Mouse (Mus musculus) brain, embryonic 14.5 days (tissue): Measurements from ENCODE around the gene Lhfpl5. TPM values are rescaled to one million over a fixed set of nuclear protein-coding genes. Genes with fewer than 3 reads are reported as not detected.
"Not testable (repeated sequence)": the region's sequence is repeated elsewhere in the genome, so short reads cannot be mapped to it uniquely, and the experiment has no call there.

Source experiments
- DNase-seq: peaks from one replicate; pipeline ENCODE4 v3.0.0-alpha.2; 2011; ENCODE audit warnings: low read depth
- CTCF ChIP-seq: fragments of 200-500 bp; IDR thresholded peaks from 2 replicates; pipeline ENCODE4 v1.5.1; 2012; ENCODE audit warnings: inconsistent platforms, mild to moderate bottlenecking, moderate library complexity, borderline replicate concordance; ENCODE audit not compliant: insufficient read depth, insufficient read length; ENCODE audit errors: extremely low read depth
- POLR2A ChIP-seq: fragments of 200-500 bp; IDR thresholded peaks from 2 replicates; pipeline ENCODE4 v1.6.1; 2012; ENCODE audit warnings: mild to moderate bottlenecking, inconsistent platforms, borderline replicate concordance; ENCODE audit not compliant: poor library complexity, insufficient read depth, insufficient read length, severe bottlenecking; ENCODE audit errors: extremely low read depth
- polyA plus RNA-seq: library from polyadenylated mRNA; depleted of rRNA; stranded (reverse); fragments of >200 nt; gene quantifications from 2 replicates; pipeline ENCODE4 v1.2.3, GENCODE M21; 2012

The Lhfpl5 gene
- polyA plus RNA-seq, 1 experiment: 6.4 TPM

DNA sequence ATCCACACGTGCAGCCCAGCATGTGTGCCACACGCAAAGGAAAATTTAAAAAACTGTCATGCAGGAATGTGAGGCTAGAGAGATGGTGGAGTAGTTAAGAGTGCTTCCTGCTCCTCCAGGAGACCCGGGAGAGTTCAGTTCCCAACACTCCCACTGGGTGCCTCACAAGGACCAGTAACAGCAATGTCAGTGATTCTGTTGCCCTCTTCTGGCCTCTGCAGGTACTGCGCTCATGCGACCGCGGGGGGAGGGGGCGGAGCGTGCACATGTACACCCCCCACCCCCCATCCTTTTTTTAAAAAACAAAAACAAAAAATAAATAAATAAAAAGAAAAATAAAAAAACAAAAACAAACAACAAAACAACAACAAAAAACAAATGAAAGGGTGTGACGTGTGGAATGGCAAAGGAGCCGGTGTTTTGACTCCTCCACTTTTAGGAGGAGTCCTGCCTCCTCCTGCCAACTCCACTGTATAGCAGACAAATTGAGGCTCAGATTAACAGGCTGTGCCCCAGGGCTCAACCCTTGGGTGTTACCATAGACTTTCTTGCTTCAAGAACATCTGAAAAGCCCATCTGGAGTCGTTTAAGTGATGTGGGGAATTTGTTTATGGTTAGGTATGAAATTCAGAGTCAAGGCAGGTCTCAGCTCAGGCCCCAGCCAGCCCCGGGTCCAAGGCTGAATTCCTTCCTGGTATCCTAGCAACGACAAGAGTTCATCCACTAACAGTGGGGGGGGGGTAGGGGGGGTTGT, 22.2 kb upstream of the Lhfpl5 start:
- peak; percentile 69 for DNase-seq
- TF ChIP-seq POLR2A (no peak), CTCF (peak; percentile 87)

- DNase-seq: not testable (repeated sequence)
These were observed 21.4 kb upstream of the Lhfpl5 start for GRCm38 (mm10) chr17:28554021-28554420.

DNA sequence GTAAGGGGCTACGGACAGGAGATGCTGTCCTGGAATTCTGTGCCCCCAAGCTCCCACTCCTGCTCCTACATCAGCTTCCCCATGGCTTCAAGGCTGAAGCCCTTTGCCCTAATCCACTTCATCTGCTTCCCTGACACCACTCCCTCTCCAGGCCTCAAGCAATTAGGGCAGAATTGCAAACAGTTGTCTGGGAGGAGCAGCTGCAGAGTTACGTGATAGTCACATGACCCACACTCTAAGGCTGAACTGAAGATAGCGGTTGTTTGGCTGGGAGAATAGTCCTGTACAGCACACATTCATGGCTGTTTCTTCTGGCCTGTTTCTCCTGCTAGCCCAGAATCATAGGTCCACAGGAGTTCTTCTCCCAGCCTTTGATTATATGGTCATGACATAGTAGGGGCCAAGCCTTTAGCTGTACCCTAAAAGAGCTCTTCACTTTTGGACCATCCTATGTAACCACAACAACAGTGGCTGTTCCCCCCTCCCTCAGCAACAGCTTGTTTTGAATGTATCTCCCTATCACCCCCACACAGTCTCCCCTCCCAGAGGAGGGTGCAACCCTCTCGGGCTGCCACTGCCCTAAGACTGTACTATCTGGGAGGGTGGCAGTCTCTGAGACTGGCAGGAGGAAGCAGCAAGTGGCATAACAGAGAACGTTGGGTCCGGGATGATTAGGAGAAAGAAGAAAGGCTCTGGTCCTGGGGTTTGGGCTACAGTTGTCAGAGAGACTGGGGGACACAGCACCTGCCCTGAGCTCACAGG, 18.6 kb upstream of the Lhfpl5 start:
- TF ChIP-seq CTCF (no peak), POLR2A (no peak)
- DNase-seq: peak; percentile 79

- DNase-seq: no peak
- TF ChIP-seq CTCF (no peak), POLR2A (no peak)
These were observed 17.7 kb upstream of the Lhfpl5 start for GRCm38 (mm10) chr17:28557772-28558171.

DNA sequence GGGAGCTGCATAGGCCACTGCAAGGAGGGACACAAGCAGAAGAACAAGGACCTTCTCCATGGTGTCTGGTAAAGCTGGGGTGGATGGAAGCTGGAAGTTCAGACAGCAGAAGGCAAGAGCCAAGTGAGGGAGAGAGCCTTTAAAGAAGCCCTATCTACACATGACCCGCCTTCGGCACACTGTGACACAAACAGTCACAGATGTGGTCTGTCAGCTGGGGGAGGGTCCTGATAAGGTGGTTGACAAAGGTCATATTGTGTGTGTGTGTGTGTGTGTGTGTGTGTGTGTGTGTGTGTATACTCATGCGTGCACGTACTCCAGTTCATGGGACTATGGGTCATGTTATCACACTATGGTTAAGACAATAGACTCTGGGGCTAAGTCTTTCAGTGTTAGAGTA, 14.8 kb upstream of the Lhfpl5 start, which contains the start of gene Clps:
Clps (minus strand) TSS at position 169 of the 400 bp plus-strand sequence.
- TF ChIP-seq CTCF: no peak
- no peak for TF ChIP-seq POLR2A
- no peak for DNase-seq

DNA sequence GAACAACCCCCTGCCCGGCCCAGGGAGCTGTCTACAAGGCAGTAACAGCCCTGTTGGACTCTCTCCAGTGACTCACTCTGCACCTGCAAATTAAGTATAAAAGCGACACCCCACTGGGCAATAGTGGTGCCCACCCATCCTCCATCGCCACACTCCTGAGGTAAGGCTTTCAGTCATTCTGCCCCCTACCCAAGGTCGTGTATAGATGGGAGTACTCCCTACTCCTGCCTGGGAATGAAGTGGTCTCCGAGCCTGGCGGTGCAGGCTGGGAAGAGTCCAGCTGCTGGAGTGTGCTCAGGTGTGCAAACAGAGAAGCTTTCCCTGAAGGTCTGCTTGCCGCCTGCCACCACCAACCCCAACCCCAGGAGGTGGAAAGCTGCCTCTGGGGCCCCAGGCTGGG, 13.8 kb upstream of the Lhfpl5 start:
- TF ChIP-seq POLR2A: no peak
- no peak for TF ChIP-seq CTCF
- no peak for DNase-seq

GRCm38 (mm10) chr17:28565181-28565580, 10.3 kb upstream of the Lhfpl5 start:
- DNase-seq: no peak
- TF ChIP-seq CTCF (no peak), POLR2A (no peak)

GRCm38 (mm10) chr17:28567541-28567940, 7.9 kb upstream of the Lhfpl5 start:
- no peak for DNase-seq
- no peak for TF ChIP-seq POLR2A
- no peak for TF ChIP-seq CTCF

DNA sequence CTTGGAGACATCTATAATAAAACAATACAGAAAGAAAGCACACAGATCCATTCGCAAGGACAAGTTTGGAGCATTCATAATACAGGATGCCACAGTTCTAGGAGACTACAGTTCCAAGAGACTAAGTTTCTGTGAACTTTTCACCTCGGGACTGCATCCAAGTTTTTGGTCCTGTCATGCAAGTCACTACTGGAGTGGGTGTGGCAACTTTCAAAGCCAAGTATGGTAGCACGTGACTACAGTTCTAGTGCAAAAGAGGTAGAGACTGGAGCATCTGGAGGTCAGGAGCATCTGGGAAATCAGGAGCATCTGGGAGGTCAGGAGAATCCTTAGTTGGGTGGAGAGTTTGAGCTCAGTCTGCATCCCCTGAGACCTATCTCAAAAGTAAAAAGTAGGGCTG, 3.6 kb upstream of the Lhfpl5 start:
- TF ChIP-seq POLR2A (no peak), CTCF (no peak)
- no peak for DNase-seq

GRCm38 (mm10) chr17:28572521-28572920, 2.9 kb upstream of the Lhfpl5 start:
- TF ChIP-seq CTCF (no peak), POLR2A (no peak)

GRCm38 (mm10) chr17:28572941-28573340, 2.5 kb upstream of the Lhfpl5 start:
- DNase-seq: no peak
- TF ChIP-seq CTCF: no peak
- TF ChIP-seq POLR2A: no peak

More at GRCm38 (mm10) chr17:28572521-28572920, 2.9 kb upstream of the Lhfpl5 start:
- DNase-seq: no peak

GRCm38 (mm10) chr17:28580396-28580795, 5.0 kb downstream of the Lhfpl5 start:
- peak; percentile 58 for DNase-seq
- no peak for TF ChIP-seq CTCF
- no peak for TF ChIP-seq POLR2A

- TF ChIP-seq POLR2A (no peak), CTCF (no peak)
- DNase-seq: no peak
These were observed 5.6 kb downstream of the Lhfpl5 start for GRCm38 (mm10) chr17:28581056-28581455.
